Mouse (Mus musculus) myocyte (in vitro differentiated cells): Measurements from ENCODE around the gene Mark4. TPM values are rescaled to one million over a fixed set of nuclear protein-coding genes. Genes with fewer than 3 reads are reported as not detected.

ENCODE experiments used
- H3K27me3 ChIP-seq: one replicate; pipeline ENCODE4 v1.6.1; 2011; ENCODE audit not compliant: control insufficient read depth, insufficient read depth, insufficient read length
- H3K36me3 ChIP-seq: one replicate; pipeline ENCODE4 v1.6.1; 2011; ENCODE audit not compliant: control insufficient read depth, insufficient read depth
- H3K4me2 ChIP-seq: one replicate; pipeline ENCODE4 v1.6.1; 2011; ENCODE audit warnings: low read depth, control low read depth
- H3K4me3 ChIP-seq: one replicate; pipeline ENCODE4 v1.5.1; 2011; ENCODE audit warnings: mild to moderate bottlenecking, control low read depth, moderate library complexity
- H3K79me2 ChIP-seq: one replicate; pipeline ENCODE4 v1.6.1; 2011; ENCODE audit not compliant: control insufficient read depth, insufficient read depth
- H3ac ChIP-seq: one replicate; pipeline ENCODE4 v1.6.1; 2011; ENCODE audit not compliant: control insufficient read depth, insufficient read length
- CEBPB ChIP-seq: IDR thresholded peaks from 2 replicates; pipeline ENCODE4 v1.6.1; 2011; ENCODE audit warnings: mild to moderate bottlenecking, moderate library complexity; ENCODE audit not compliant: poor library complexity, insufficient read depth, severe bottlenecking
- E2F4 ChIP-seq: IDR thresholded peaks from one replicate; pipeline ENCODE4 v1.6.1; 2011; ENCODE audit warnings: mild to moderate bottlenecking, control low read depth, moderate library complexity; ENCODE audit not compliant: insufficient read depth
- MAX ChIP-seq: IDR thresholded peaks from one replicate; pipeline ENCODE4 v1.6.1; 2011; ENCODE audit warnings: low read depth, mild to moderate bottlenecking, control low read depth
- MYOD1 ChIP-seq, 3 experiments: IDR thresholded peaks; one replicate each; pipeline ENCODE4 v1.6.1; 2011; ENCODE audit warnings: control low read depth in 2 of 3, low read depth in 2 of 3, mild to moderate bottlenecking in 2 of 3, moderate library complexity in 1 of 3; ENCODE audit not compliant: insufficient read length in 2 of 3, control insufficient read depth in 1 of 3
- MYOG ChIP-seq, 3 experiments: IDR thresholded peaks; one replicate each; pipeline ENCODE4 v1.6.1; 2011; ENCODE audit warnings: control low read depth in 2 of 3, low read depth in 2 of 3, mild to moderate bottlenecking in 2 of 3; ENCODE audit not compliant: insufficient read length in 2 of 3, control insufficient read depth in 1 of 3, insufficient read depth in 1 of 3
- POLR2A ChIP-seq: IDR thresholded peaks from one replicate; pipeline ENCODE4 v1.6.1; 2011; ENCODE audit warnings: low read depth, mild to moderate bottlenecking, control low read depth, moderate library complexity; ENCODE audit not compliant: insufficient read length
- POLR2AphosphoS2 ChIP-seq: IDR thresholded peaks from one replicate; pipeline ENCODE4 v1.6.1; 2011; ENCODE audit warnings: low read depth, control low read depth; ENCODE audit not compliant: insufficient read length
- REST ChIP-seq: IDR thresholded peaks from one replicate; pipeline ENCODE4 v1.6.1; 2011; ENCODE audit warnings: mild to moderate bottlenecking, control low read depth, moderate library complexity; ENCODE audit not compliant: insufficient read depth, insufficient read length
- SRF ChIP-seq: IDR thresholded peaks from one replicate; pipeline ENCODE4 v1.6.1; 2011; ENCODE audit warnings: low read depth; ENCODE audit not compliant: control insufficient read depth, insufficient read length
- TCF12 ChIP-seq: IDR thresholded peaks from one replicate; pipeline ENCODE4 v1.6.1; 2011; ENCODE audit warnings: mild to moderate bottlenecking, control low read depth; ENCODE audit not compliant: poor library complexity, insufficient read depth, severe bottlenecking
- TCF3 ChIP-seq: IDR thresholded peaks from one replicate; pipeline ENCODE4 v1.6.1; 2011; ENCODE audit warnings: low read depth, control low read depth; ENCODE audit not compliant: insufficient read length
- USF1 ChIP-seq: IDR thresholded peaks from one replicate; pipeline ENCODE4 v1.6.1; 2011; ENCODE audit warnings: low read depth, mild to moderate bottlenecking, control low read depth, moderate library complexity
- polyA plus RNA-seq: library from polyadenylated mRNA; unstranded; fragments of >200 nt; fragmentation: generic; extraction: Trizol; gene quantifications from one replicate; pipeline ENCODE4 v1.2.1, GENCODE M21; 2012; ENCODE audit warnings: missing spikeins

The Mark4 gene
- polyA plus RNA-seq, 1 experiment = 18.2 TPM

DNA sequence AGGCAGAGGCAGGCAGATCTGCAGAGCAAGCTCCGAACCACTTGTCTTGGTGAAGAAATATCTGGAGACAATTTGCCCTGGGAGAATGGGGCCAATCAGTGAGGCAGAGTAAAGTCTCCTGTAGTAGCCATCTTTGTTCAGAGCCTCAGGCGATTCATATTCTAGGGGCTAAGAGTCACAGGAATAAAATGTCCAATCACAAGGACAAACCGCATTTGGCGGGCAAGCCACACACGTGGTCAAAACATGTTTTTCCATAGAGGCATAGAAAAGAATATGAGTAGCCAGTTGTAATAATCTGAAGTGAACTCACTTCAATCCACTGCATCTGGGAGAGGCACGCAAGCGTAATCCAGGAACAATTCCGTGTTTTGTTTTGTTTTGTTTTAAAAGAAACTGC is 24.7 kb upstream of the Mark4 start:
- TF ChIP-seq MAX (no peak), E2F4 (no peak), USF1 (no peak), POLR2AphosphoS2 (no peak), POLR2A (no peak), REST (no peak), MYOG (IDR thresholded peaks at IDR 0.05; ENCODE audit: control insufficient read depth in 1 of 3, insufficient read depth in 1 of 3, insufficient read length in 2 of 3, low read depth in 2 of 3) (no peak), TCF3 (no peak), TCF12 (no peak), MYOD1 (IDR thresholded peaks at IDR 0.05; ENCODE audit: control insufficient read depth in 1 of 3, insufficient read length in 2 of 3, low read depth in 2 of 3) (no peak), CEBPB (no peak), SRF (no peak)
- no peak overlapping the region for H3K4me3 ChIP-seq
- H3K79me2 ChIP-seq = no peaks in the 10 kb centered on the region
- no peak overlapping the region for H3ac ChIP-seq
- no peaks in the 10 kb centered on the region for H3K36me3 ChIP-seq
- H3K4me2 ChIP-seq = no peak overlapping the region
- H3K27me3 ChIP-seq = peaks cover 55% of the 10 kb centered on the region

GRCm38 (mm10) chr7:19477624-19478384 is 19.2 kb upstream of the Mark4 start:
- TF ChIP-seq MYOD1 (IDR thresholded peaks at IDR 0.05; ENCODE audit: control insufficient read depth in 1 of 3, insufficient read length in 2 of 3, low read depth in 2 of 3) = no peak
- TF ChIP-seq CEBPB = no peak
- TF ChIP-seq POLR2AphosphoS2 = no peak
- Histone ChIP-seq H3K27me3 (peaks cover 58% of the 10 kb centered on the region), H3K4me2 (no peak overlapping the region), H3K4me3 (no peak overlapping the region), H3K79me2 (no peaks in the 10 kb centered on the region), H3ac (no peak overlapping the region), H3K36me3 (no peaks in the 10 kb centered on the region)

GRCm38 (mm10) chr7:19477084-19477483 is 18.5 kb upstream of the Mark4 start:
- Histone ChIP-seq H3K79me2 (no peaks in the 10 kb centered on the region), H3K27me3 (peaks cover 60% of the 10 kb centered on the region), H3K4me3 (no peak overlapping the region), H3ac (no peak overlapping the region), H3K4me2 (no peak overlapping the region), H3K36me3 (no peaks in the 10 kb centered on the region)
- no peak for TF ChIP-seq E2F4
- TF ChIP-seq CEBPB = no peak
- TF ChIP-seq TCF12 = no peak
- no peak for TF ChIP-seq MYOG (IDR thresholded peaks at IDR 0.05; ENCODE audit: control insufficient read depth in 1 of 3, insufficient read depth in 1 of 3, insufficient read length in 2 of 3, low read depth in 2 of 3)
- TF ChIP-seq POLR2A = no peak
- no peak for TF ChIP-seq REST
- no peak for TF ChIP-seq POLR2AphosphoS2
- no peak for TF ChIP-seq USF1
- TF ChIP-seq MAX = no peak
- no peak for TF ChIP-seq SRF
- no peak for TF ChIP-seq MYOD1 (IDR thresholded peaks at IDR 0.05; ENCODE audit: control insufficient read depth in 1 of 3, insufficient read length in 2 of 3, low read depth in 2 of 3)
- no peak for TF ChIP-seq TCF3

- no peak for TF ChIP-seq MYOD1 (IDR thresholded peaks at IDR 0.05; ENCODE audit: control insufficient read depth in 1 of 3, insufficient read length in 2 of 3, low read depth in 2 of 3)
- TF ChIP-seq TCF3 = no peak
- TF ChIP-seq MAX = no peak
- TF ChIP-seq MYOG (IDR thresholded peaks at IDR 0.05; ENCODE audit: control insufficient read depth in 1 of 3, insufficient read depth in 1 of 3, insufficient read length in 2 of 3, low read depth in 2 of 3) = no peak
- no peak for TF ChIP-seq TCF12
- no peak for TF ChIP-seq POLR2AphosphoS2
- no peak for TF ChIP-seq E2F4
- TF ChIP-seq POLR2A = no peak
- no peak for TF ChIP-seq USF1
- TF ChIP-seq SRF = no peak
- TF ChIP-seq CEBPB = no peak
- TF ChIP-seq REST = no peak
- no peak overlapping the region for H3K4me2 ChIP-seq
- no peak overlapping the region for H3ac ChIP-seq
- H3K36me3 ChIP-seq = no peaks in the 10 kb centered on the region
- no peak overlapping the region for H3K4me3 ChIP-seq
- no peaks in the 10 kb centered on the region for H3K79me2 ChIP-seq
- H3K27me3 ChIP-seq = peaks cover 64% of the 10 kb centered on the region
Observed at GRCm38 (mm10) chr7:19473875-19474443, 15.3 kb upstream of the Mark4 start.

- no peak overlapping the region for H3K4me2 ChIP-seq
- H3K27me3 ChIP-seq = peaks cover 51% of the 10 kb centered on the region
- no peaks in the 10 kb centered on the region for H3K36me3 ChIP-seq
- no peak overlapping the region for H3ac ChIP-seq
- no peak for TF ChIP-seq MAX
- no peak for TF ChIP-seq USF1
- no peak for TF ChIP-seq MYOD1 (IDR thresholded peaks at IDR 0.05; ENCODE audit: control insufficient read depth in 1 of 3, insufficient read length in 2 of 3, low read depth in 2 of 3)
- TF ChIP-seq POLR2A = no peak
- no peak for TF ChIP-seq TCF12
- TF ChIP-seq TCF3 = no peak
- no peak for TF ChIP-seq REST
- no peak for TF ChIP-seq CEBPB
- no peak for TF ChIP-seq POLR2AphosphoS2
- no peak for TF ChIP-seq MYOG (IDR thresholded peaks at IDR 0.05; ENCODE audit: control insufficient read depth in 1 of 3, insufficient read depth in 1 of 3, insufficient read length in 2 of 3, low read depth in 2 of 3)
- no peak for TF ChIP-seq E2F4
- TF ChIP-seq SRF = no peak
- H3K4me3 ChIP-seq = no peak overlapping the region
- no peaks in the 10 kb centered on the region for H3K79me2 ChIP-seq
Observed at GRCm38 (mm10) chr7:19472403-19472802, 13.8 kb upstream of the Mark4 start.
